Mouse (Mus musculus) kidney, postnatal 4 days (tissue): ENCODE measurements at regions not wholly inside any gene's neighbourhood (a gene's known extent, or its start where the extent isn't known, plus 50 kb on each side); places are given as distances from the start of the nearest gene placed in this dataset.

Experiments used
- DNase-seq, 2 experiments: peaks; one replicate each; pipeline ENCODE4 v3.0.0; 2021; ENCODE audit warnings: mixed read lengths in 2 of 2

DNA sequence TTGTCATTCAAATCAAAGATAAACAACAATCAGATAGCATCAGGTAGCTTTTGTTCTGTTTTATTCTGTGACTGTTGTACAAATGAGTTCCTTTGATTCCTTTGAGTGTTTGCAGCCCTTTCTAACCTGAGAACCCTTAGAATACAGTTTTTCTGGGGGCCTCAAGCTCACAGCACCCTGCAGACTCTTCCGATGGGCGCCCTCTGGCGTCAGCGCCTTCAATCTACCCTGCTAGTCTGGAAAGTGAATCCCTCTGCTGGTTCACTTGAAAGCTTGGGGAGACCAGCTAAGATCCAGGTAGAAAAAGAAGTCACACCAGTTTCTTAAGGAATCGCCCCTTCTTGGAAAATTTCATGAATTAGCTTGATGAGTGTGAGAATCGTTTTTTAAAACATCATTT, 253.8 kb upstream of the Nt5e start:
- DNase-seq, result peak; percentile 73 to 81

DNA sequence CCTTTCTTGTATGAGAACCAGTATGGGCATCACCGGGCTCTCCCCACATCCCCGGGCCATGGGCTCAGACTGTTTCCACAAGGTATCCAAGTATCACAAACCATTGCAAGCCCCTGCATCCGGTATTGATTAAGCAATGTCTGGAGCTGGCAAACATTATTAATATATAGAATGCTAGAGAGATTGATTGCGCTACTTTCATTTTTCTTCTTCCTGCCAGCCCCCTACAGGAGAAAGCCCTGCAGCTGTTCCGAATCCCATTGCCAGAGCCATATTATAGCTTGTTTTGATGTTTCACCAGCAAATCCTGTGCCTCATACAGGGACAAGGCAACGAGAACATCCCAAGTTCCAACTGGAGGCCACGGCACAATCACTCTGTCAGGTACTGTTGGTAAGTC, 253.4 kb upstream of the Nt5e start:
- no peak for DNase-seq

DNA sequence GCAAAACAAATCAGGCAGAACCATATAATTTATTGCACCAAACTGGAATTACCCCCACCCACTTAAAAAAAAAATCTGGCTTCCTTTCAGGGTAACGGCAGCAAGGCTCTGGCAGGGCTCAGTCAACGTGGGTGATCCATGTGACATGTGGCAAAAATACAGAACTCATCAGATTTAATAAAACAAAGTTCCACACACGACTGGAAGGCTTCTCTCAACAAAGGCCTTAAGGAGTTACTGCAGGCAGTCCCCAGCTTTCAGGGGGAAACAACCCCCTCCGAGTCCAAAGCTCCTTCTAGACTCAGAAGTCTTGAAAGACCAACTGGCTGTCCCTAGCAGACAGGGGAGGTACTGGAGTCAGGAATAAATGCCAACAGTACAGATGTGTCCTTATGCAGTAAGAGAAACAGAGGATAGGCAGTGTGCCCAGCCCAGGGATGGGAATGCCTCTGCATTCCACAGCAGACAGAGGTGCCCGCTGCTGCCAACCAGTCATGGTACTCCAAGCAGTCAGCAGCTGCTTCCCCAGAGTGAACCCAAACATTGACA, 244.0 kb upstream of the Nt5e start:
- no peak for DNase-seq

DNA sequence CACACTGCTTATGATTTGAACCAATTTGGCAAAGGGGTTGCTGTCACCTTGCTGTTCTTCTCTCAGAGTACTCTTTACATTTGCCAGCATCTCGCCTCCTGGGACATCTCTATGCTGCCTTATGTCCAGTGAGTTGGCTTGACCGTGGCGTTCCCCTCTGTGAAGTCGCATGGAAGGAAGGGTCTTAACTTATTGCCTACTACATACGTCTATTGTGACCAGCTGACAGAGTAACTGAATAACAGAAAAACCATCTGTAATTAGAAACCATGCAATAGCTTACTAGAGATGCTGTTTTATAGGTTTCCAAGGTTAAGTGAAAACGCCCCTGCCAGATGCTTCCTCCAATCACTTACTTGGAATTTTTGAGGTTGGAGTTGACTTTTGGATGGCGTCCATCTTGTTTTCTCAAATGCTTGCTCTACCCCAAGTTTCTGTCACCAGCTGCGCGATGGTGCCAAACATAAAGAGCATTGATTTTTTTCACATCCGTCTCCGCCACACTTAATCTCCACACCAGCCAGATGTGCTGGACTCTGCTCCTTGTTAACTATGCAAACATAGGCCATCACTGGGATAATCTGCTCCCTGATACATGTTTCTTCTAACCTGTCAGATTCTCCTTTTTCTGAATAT, 241.7 kb upstream of the Nt5e start:
- no peak for DNase-seq

DNA sequence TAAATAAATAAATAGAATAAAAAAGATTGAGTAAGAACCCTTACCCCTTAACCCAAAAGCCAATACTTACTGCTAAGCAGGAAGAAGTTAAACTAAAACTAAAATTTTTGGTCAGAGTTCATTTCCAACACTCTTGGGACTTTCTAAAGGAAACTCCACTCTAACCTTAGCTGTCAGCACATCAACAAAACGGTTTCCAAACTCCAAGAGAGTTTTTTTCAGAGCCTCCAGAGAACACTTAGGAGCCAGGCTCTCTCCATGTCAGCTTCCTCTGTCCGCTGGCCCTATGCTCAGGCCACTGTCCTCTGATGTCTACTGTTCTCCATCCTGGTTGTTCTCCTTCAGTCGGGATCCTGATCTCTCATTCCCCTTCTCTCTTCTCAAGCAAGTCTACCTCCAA, 241.1 kb upstream of the Nt5e start:
- DNase-seq, result no peak

DNA sequence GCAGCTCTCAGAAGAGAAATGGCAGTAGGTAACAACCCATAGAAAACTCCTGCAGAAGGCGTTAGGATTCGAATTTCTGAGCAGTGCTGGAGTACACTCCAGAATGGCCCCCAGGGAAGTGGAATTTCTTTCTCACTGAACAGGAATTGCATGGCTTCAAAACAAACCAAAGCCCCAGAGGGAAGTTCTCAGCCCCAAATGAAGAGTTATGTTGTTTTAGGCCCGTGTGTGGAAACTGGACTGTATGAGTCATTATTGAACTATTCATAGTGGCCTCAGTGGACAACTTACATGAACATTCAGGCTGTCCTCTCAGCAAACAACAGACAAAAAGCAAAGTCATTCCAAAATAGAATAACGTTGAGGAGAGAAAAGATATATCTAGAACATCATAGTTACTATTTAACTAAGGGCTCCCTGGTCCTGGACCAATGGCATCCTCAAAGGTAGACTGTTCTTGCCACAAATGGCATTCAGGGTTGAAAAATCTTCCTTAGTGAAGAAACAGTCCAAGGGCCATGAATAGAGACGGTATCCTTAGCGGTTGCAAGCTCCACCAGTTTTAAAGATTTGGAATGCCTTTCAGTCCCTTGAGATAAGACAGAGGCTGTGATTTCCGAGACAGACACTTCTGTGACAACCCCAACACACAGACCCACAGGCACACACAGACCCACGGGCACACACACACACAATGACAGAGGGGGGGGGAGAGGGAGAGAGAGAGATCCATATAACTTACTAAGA, 235.0 kb upstream of the Nt5e start:
- DNase-seq, result no peak

DNA sequence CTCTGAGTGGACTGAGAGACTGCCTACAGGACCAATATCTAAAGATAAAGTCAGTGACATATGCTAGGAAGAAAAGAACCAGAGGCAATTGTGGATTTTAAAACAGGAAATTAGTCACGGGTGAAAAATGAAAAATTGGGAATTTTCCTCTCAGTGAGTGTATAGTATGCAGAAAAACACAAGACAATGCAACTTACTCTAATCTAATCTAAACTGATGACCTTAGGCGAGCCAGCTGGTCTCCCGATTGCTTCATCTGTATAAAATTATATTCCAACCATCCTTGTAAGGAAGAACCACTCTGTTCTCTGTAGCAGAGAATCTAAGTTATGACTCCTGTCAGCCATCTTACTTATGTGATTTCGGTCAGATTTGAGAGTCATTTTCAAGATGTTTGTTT, 234.4 kb upstream of the Nt5e start:
- no peak for DNase-seq

DNA sequence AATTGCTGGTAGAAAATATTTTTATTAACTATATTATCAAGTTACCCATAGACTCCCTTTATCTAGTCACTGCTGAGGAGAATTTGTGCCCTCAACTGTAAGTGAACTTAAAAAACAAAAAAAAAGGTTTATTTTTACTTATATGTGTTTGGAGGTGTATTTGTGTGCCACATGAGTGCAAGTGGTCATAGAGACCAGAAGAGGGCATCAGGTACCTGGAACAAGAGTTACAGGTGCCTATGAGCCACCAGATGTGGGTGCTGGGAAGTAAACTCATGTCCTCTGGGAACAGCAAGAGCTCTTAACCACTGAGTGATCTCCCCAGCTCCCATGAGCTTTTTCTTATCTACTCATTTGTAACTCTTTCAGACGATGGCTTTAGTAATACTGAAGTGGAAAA, 213.9 kb upstream of the Nt5e start:
- no peak for DNase-seq

DNA sequence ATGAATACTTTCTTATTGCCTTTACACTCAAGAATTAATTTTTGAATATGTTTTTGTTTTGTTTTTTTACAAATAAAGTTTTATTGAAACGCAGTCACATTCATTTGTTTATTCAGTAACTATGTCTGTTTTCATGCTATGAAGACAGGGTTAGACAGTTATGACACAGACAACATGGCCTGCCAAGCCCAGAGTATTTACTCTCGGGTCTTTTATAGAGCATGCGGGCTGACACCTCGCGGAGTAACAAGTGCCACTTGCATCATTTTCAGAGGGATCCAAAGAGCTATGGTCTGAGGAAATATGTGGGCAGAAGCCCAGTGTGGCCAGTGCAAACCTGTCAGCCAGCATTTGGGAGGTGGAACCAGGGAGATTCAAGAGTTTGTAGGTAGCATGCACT, 206.5 kb upstream of the Nt5e start:
- DNase-seq, result no peak

DNA sequence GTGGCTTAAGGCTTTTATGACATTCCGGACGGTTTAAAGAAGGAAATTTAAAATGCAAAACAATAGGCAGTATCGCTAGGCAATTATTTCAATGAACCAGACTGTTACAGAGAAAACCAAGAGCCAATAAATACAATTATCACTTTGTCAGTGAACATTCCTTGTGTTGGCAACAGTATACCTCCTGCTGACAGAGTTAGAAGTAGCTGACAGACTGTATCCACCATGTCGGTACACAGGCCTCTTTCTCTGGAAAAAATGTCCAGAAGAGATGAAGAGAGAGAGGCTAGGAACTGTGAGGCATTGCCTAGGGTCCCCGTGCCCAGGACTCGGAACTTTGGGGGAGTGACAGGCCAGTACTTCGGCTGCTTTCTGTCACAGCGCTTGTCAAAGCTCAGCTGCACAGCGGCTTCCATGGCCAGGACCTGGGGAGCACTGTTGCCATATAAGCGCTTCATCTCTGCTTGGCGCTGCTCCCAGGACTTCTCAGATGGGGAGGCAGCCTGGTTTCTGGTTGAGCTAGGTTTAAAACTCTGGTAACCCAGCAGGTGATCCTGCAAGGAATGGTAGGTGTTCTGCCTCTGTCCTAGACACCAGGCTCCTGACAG, 205.9 kb upstream of the Nt5e start:
- DNase-seq, result no peak

DNA sequence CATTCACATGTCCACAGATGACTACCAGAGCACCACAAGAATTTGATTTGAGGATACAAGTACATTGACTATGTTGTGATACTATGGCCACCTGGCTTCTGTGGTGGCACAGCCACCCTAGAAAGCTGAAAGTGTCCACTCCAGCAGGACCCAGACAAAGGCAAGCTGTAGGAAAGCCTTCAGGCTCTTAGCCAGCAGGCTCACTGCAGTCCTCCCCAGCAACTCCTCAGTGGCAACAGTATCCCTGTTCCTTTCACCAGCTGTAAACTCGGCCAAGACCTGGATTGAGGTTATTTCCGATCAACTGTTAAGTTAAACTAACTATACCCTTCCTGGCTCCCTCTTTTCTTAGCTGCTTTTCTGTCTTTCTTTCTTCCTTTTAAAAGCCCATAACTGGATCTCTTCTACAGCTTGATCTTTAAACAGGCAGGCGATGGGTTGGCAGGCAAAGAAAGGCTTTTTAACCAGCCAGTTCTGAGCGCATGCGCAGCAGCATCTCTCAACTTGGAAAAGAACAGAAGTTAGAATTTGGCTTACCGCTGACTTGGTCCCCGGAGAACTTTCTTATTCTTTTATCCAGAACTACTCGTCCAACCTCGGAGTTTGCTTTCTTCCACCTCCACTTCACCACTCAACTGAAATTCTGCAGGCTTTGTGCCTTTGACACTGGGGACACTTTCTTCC, 202.5 kb upstream of the Nt5e start:
- DNase-seq, result no peak

DNA sequence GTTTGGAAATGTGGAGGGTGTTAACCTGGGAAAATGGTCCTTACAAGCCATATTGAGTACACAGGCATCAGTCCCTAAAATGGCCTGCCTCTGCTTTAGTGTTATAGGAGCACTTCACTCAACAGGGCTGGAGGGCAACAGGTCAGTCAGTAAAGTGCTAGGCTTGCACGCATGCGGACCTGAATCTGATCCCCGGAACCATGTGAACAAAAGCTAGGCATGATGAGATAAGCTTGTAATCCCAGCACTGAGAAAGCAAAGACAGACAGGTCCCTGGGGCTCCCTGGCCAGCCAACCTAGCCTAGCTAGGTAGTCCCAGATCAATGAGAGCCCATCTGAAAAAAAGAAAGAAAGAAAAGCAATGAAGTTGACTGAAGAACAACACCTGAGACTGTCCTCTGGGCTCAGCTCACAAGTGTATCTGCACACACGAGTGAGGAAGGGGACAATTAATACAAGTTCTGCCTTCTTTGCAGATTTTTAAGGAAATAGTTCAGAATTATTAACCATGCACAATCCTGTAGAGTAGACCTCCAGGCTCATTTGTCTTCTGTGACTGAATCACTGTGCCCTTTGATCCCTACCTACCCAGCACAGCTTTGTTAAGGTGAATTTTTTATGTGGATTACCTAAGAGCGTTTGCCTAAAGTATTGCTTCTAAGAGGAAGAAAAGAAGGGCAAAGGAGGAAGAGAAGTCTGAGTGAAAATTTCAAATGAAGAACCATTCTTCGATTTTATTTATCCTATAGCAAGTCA, 163.8 kb upstream of the Nt5e start:
- DNase-seq, result no peak

DNA sequence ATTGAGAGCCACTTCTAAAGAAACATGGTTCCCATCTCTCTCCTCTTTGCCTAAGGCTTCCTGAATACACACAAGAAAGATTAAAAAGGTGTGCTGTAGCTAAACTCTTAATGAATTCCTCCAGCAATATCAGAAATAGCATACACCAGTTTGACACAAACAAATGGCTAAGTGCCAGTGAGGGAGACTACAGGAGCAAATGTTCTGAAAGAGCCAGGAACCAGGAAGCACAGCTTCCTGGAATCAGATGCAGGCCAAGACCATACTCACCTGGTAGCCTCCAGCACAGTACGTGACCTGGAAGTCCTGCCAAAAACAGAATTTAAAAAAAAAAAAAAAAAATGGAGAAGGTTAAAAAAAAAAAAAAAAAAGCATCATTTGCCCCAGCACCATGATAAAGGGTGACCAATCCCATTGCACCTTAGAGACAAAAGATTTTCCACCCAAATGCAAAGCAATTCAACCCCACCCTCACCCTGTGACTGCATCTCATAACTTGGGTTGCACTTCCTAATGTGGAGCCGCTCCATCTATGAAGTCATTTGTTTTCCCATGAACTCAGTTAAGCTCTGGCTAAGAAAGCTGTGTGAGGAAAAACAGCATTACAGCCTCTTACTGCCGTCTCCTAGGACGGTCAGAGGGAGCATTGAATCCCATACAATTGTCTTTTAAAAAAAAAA, 149.3 kb upstream of the Nt5e start:
- DNase-seq, result no peak

DNA sequence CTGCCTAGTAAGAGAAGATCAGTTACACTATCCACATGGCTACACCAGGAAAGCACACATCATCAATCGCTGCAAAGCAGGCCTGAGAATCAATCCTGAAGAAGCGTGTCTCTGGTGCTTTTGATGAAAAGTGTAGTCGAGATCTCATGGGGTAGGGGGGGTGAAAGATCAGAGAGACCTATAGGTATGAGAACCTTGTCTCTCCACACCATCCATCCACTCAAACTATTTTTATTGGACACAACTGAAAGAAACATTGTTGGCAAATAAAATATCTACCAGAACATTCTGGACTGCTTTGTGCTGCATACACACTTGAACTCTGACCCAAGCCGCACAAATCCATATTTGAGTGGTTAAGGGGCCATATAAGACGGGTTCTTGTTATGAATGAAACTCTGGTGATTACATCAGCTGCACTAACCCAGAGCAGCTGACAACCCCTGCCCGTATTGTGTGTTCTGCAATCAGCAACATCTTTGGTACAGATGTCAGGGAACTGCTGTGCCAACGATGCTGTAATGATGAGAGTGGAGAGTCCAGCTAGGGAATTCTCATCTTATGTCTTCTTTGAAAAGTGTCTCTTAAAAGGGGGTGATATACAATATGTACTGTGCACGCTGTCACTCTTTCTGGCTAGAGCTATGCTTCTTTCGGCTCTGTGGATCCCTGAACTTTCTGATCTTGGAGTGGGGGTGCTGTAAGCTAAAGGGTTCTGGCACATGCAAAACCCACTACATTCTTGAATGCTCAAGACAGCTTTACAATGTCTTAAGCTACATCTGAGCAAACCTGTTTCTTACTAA, 145.6 kb upstream of the Nt5e start:
- DNase-seq, result no peak

DNA sequence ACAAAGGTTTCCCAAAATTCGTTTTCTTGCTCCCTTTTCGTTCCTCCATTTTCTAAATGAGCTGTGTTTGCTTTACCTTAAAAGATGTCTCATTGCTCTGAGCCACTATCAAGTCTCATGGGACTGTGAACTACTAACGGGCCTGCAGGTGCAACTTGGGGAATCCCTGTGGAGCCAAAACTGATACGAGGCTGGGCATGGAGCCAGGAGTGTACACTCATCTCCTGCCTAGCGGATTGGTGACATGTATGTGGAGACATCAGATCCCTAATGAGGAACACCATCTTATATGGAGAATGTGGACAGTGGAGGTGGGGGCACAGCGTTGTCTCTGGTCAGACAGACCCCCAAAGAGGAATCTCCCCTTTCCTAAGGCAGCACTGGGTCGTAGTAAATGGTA, 119.6 kb upstream of the Nt5e start:
- DNase-seq, result no peak

DNA sequence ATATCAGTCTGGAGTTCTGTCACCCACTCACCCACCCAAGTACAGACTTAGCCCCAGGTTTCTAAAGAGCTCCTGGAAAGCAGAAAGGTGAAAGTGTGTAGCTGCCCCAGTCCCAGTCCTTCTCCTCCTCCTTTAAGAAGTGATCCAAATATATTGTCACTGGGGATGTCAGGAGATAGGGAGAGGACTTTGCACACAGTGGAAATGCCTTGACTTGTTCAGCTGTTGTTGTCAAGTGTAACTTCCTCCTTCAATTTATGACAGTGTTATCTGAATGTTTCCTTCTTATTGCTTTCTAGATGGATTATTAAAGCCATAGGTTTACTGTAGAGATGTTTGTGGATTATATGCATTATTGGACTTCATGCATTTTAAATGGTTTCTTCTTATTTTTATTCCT, 119.0 kb upstream of the Nt5e start:
- DNase-seq, result no peak

DNA sequence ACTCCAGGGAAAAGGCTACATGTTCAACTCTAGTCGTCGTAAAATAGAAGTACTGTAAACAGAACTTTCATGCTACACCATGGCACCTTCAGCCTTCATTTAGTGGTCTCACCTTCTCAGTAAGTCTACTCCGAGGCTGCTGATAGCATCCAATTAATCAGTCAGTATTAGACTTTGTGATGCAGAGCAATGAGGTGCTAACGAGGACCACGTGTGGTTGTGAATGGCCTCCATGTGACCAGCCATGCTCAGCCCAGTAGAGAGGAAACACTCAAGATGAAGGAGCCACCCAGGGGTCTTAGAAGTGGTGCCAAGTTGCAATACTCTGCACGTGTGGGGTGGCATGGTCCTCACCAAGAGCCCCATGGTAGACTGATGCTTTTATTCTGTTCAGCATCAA, 112.2 kb upstream of the Nt5e start:
- DNase-seq, result no peak

DNA sequence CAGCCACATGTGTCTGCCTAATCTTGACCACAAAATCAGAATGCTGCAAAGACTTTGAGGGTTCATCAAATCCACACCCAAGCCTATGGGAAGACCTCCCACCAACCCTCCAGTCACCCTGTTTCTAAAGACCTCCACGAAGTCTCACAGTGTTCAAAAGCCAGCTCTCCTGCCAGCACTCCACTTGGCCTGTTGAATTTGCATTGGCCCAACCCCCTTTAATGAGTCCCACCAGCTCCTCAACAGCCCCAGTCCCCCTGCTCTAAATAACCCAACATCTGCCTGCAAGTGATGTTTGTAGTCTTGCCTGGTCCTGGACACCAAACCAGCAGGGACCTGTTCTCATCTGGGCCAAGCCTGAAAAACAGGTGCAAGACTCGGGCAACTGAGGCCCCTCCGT, 106.6 kb upstream of the Nt5e start:
- DNase-seq, result no peak

DNA sequence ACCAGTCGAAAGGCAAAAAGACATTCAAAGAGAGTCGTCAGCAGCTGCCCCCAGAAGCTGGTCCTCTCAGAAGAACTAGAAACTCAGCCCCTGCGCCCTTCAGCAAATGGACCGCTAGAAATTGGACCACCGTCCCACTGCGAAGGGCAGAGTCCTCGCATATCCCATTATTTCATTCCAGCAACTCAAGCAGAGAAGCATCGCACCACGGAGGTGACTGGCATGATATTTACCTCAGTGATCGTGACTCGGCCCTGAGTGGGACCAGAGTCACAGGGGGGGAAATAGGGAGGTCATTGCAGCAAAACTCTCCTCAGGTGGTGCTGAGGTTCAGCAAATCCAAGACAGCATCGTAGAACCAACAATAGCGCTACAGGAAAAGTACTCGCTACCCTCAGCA, 105.7 kb upstream of the Nt5e start:
- no peak for DNase-seq

DNA sequence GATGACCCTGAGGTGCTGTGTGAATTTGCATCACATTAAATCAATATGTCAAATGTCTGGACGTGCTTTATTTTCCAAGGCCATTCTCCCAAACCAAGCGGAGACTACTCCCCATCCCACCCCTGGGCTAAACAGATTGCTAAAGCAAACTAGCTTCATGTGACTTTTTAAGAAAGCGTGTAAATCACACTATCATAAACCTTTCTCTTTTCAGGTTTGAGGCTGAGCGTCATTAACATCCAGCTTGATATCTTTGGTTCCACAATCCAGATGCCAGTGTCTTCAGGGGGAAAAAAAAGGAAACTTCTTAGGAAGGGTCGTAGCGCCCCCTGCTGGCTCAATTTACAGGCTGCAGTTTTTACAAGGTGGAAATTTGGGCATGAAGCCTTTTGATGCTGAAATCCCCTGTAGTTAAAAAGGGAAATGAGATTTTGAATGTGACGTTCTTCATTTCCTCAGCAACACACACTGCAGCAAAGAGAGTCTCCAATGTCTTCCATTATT, 105.1 kb upstream of the Nt5e start:
- peak; percentile 80 for DNase-seq

DNA sequence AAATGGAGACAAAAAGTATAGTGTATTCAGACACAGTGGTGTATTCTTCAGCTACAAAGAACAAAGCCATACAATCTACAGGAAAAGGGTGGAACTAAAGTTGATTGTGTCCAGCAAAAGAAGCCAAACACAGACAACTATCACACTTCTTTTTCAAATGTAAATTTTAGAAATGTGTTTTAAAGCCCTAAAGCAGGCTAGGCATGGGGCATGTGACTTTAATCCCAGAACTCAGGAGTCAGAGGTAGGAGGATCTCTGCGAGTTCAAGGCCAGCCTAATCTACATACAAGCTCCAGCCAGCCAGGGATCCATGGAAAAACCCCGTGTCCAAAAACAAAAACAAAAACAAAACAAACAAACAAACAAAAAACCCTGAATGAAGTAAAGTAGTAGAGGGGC, 89.9 kb upstream of the Nt5e start:
- no peak for DNase-seq
